Mouse (Mus musculus) ES-E14 (cell line): ENCODE measurements around the gene Klrg1.

Source experiments
- CHD2 ChIP-seq: IDR thresholded peaks from 2 replicates; pipeline ENCODE4 v1.6.1; 2014; ENCODE audit warnings: mild to moderate bottlenecking, low read depth, low read length, inconsistent platforms
- ZC3H11A ChIP-seq: IDR thresholded peaks from 2 replicates; pipeline ENCODE4 v1.6.1; 2012; ENCODE audit warnings: low read depth, mild to moderate bottlenecking, inconsistent platforms, low read length, borderline replicate concordance

DNA sequence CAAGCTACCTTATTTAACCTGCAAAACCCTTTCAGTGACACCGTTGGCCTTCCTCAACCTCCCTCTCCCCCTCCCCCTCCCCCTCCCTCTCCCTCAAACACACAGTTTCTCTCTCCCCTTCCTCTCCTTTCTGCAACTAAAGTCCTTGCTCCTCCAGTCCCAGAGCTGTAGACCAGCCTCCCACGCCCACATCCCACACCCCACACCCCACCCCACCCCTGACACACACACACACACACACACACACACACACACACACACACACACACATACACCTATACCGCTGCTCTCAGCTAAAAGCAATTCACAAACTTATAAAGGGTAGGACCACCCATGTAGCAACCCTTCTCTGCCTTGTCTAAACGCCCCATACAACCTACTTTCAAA is 15.5 kb upstream of the Klrg1 start:
- no peak for TF ChIP-seq CHD2
- no peak for TF ChIP-seq ZC3H11A
